Mouse (Mus musculus): Measurements from ENCODE around the gene Psmb11. TPM values are rescaled to one million over a fixed set of nuclear protein-coding genes. Genes with fewer than 3 reads are reported as not detected.

Gene Psmb11
- polyA plus RNA-seq, 1 experiment from 2014 or later: not detected

DNA sequence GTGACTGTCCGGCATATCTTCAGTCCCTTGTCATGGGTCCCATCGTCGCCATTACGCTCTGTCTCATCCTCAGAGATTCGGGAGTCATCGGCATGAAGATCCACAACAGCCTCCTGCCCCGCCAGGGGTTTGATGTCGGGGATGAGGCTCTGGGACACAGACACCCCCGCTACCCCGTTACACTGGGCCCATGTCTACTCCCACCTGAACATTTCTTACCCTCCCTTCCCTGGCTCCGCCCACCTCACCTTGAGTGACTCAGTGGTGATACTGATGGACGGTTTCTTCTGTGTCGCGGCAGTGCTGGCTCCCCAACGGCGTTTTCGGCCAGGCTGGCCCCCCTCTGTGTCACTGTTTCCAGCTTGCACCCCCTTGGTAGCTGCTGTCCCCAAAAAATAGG, 25.2 kb downstream of the Psmb11 start:
- no peak overlapping the region for H3K4me3 ChIP-seq (replicated peaks)
- H3K27me3 ChIP-seq (replicated peaks): no peaks in the 10 kb centered on the region
- no peak overlapping the region for H3K4me2 ChIP-seq (replicated peaks)
- H3K36me3 ChIP-seq: peaks cover 79% of the 10 kb centered on the region
- no peak overlapping the region for H3K9ac ChIP-seq
- no peaks in the 10 kb centered on the region for H3K9me3 ChIP-seq
- H3K27ac ChIP-seq: no peak overlapping the region
- peaks cover 8% of the 10 kb centered on the region; the same call in 1 of the 2 replicates for H3K4me1 ChIP-seq (replicated peaks)
- ATAC-seq: no peak
- 91% methylated on average over 17 of the region's 17 CpGs for WGBS

DNA sequence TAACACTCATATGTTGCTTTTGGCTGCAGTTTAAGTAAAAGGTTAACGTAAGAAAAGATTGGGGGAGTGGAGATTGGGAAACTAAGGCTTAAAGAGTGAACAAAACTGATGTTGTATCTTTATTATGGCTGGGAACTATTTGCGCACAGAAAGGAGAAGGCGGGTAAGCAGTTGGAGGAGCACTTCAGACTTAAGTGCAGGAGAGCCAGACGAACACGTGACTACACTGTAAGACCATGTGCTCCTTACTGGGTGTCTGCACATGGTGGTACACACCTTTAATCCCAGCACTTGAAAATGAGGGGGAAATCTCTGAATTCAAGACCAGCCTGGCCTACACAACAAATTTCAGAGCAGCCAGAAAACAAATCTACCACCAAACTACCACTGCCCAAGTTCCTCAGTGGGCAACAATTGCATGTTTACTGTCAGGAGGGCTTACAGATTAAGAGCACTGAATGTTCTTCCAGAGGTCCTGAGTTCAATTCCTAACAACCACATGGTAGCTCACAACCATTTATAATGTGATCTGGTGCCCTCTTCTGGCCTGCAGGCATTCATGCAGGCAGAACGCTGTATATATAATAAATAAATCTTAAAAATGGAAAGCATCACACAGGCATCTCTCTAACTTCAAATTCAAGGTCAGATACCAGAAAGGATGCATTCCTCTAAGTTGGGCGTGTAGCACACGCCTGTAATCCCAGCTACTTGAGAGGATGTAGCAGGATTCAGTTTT, 25.8 kb downstream of the Psmb11 start:
- Histone ChIP-seq H3K4me2 (replicated peaks) (no peak overlapping the region), H3K4me3 (replicated peaks) (no peak overlapping the region), H3K4me1 (replicated peaks) (peaks cover 10% of the 10 kb centered on the region), H3K36me3 (peaks cover 82% of the 10 kb centered on the region), H3K9ac (no peak overlapping the region), H3K27me3 (replicated peaks) (no peaks in the 10 kb centered on the region), H3K27ac (no peak overlapping the region), H3K9me3 (no peaks in the 10 kb centered on the region)
- 89% methylated on average over 8 of the region's 8 CpGs for WGBS
- no peak for ATAC-seq

DNA sequence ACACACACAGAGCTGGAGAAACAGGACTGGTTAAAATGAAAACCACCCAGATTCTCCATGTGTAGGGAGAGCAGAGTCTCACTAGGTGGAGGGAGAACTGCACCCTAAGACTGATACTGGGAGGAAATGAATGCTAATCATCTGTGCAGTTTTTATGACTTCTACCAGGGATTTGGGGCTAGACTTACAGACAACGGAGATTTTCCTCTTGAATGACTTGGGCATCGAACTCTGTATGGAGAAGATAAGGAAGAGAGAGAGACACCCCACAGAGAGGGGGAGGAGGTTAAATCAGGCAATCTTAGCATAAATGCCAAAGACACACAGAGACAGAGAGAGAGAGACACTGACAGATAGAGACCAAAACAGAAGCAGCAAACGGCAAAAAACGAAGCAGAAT, 26.7 kb downstream of the Psmb11 start:
- H3K27me3 ChIP-seq (replicated peaks): no peaks in the 10 kb centered on the region
- no peaks in the 10 kb centered on the region for H3K9me3 ChIP-seq
- H3K27ac ChIP-seq: no peak overlapping the region
- no peak overlapping the region for H3K4me3 ChIP-seq (replicated peaks)
- no peak overlapping the region for H3K4me2 ChIP-seq (replicated peaks)
- 78% methylated on average over 4 of the region's 4 CpGs for WGBS
- ATAC-seq: no peak
- peaks cover 75% of the 10 kb centered on the region for H3K36me3 ChIP-seq
- peaks cover 16% of the 10 kb centered on the region for H3K4me1 ChIP-seq (replicated peaks)
- no peak overlapping the region for H3K9ac ChIP-seq

DNA sequence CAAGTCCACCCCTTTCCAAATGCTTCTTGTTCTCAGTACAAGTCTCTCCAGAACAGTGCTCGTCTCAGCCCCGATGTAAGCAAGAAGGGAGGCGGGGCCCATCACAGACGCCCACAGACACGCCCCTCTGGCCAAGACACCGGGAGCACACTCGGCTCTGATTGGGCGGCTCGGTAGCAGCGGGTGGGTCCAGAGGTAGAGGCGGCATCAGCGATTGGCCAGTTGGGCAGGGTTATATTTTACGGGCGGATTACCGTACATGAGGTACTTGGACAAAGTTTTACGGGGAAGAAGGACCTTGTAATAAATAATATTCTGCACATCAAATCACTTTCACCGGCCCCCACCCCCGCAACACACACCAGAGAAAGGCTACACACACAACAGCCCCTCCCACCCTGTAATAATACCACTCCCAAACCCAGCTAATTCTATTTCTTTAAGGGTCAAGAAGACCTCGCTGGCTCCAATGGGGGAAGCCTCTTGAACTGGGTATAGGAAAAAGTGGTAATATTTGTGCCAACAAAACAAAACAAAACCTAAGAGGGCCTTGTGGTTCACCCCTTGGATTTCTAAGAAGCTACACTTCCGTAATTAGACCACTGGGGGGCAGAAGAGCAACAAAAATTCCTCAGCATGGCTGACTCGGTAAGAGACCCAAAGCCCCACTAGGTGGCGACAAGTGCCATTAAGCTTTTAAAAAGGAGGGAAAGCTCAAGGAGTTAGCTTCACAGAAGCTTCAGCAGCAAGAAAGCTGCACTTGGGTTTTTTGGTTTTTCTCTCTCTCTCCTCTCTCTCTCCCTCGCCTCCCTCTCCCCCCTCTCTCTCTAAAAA, 29.6 kb downstream of the Psmb11 start:
- H3K27ac ChIP-seq: peak overlapping the region; percentile 40; the same call in 1 of the 2 replicates
- peaks cover 49% of the 10 kb centered on the region for H3K36me3 ChIP-seq
- no peak overlapping the region for H3K4me3 ChIP-seq (replicated peaks)
- 0 out of 2 replicates have a peak overlapping the region, but pooled peaks have one; percentile 7 for H3K4me2 ChIP-seq (replicated peaks)
- no peaks in the 10 kb centered on the region for H3K27me3 ChIP-seq (replicated peaks)
- peaks cover 24% of the 10 kb centered on the region for H3K4me1 ChIP-seq (replicated peaks)
- H3K9me3 ChIP-seq: no peaks in the 10 kb centered on the region
- ATAC-seq: peak; percentile 46
- WGBS: 61% methylated on average over 23 of the region's 23 CpGs
- no peak overlapping the region for H3K9ac ChIP-seq

DNA sequence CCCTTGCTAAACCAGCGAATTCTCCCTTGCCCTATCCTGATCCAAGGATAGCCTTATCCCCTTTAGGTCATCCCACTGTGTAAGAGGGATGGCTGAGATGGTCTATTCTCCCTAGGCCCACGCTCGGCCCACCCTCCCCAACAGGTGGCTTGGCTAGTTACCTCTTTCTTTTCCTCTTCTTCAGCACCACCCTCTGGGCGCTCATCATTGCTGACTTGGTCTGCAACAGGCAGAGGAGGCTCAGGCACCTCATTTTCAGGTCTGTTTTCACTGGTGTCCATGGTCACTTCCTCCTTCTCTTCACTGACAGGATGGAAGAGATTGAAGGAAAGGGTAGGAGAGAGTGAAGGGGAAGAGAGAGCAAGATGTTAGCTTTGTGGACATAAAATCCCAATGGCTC, 30.3 kb downstream of the Psmb11 start:
- H3K4me3 ChIP-seq (replicated peaks): no peak overlapping the region
- H3K4me1 ChIP-seq (replicated peaks): peaks cover 24% of the 10 kb centered on the region
- ATAC-seq: no peak
- WGBS: 75% methylated on average over 4 of the region's 4 CpGs
- H3K9ac ChIP-seq: no peak overlapping the region
- H3K27me3 ChIP-seq (replicated peaks): no peaks in the 10 kb centered on the region
- H3K9me3 ChIP-seq: no peaks in the 10 kb centered on the region
- H3K4me2 ChIP-seq (replicated peaks): 0 out of 2 replicates have a peak overlapping the region, but pooled peaks have one; percentile 7
- peaks cover 50% of the 10 kb centered on the region for H3K36me3 ChIP-seq
- peak overlapping the region; percentile 40; the same call in 1 of the 2 replicates for H3K27ac ChIP-seq

DNA sequence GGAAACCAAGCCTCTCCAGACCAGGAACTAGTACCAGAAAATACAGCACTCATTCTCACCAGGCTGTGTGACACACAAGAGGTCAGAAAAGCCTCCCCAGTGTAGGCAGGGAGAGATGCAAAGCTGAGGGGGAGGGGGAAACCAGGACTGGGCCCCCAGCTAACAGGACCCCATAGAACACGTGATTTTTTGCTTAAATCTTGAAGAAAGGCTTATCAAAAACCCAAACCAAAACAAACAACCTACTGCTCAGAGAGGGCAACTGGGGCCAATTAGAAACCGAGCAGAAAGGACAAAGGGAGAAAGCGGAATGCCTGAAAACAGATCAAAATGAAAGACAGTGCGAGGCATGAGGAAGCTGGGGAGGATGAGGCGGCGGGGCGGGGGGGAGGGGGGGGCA, 31.6 kb downstream of the Psmb11 start:
- Histone ChIP-seq H3K4me2 (replicated peaks) (peak overlapping the region; percentile 62), H3K27ac (peak overlapping the region; percentile 77; the same call in 1 of the 2 replicates), H3K9ac (peak overlapping the region; percentile 65), H3K36me3 (peaks cover 48% of the 10 kb centered on the region), H3K9me3 (no peaks in the 10 kb centered on the region), H3K4me3 (replicated peaks) (peak overlapping the region; percentile 66), H3K4me1 (replicated peaks) (peaks cover 24% of the 10 kb centered on the region), H3K27me3 (replicated peaks) (no peaks in the 10 kb centered on the region)
- no peak for ATAC-seq
- WGBS: 2% methylated on average over 7 of the region's 7 CpGs

DNA sequence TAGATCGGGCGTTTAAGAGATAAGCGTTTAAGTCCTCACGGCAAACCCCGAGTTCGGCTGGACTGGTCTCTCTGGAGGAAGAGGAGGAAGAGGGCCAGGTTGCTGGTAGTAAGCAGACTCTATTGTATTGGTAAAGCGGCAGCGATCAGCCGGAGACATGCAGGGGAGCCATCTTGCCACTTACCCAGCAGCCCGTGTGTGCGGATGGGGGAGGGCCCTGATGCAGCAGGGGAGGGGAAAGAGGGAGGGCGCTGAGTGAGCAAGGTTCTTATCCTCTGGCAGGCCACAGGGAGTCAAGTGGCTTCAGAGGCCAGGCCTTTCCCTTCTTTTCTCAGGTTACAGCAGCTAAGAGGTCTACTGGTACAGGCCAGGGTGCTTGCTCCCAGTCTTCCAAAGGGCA, 32.3 kb downstream of the Psmb11 start:
- Histone ChIP-seq H3K27ac (peak overlapping the region; percentile 77), H3K4me3 (replicated peaks) (peak overlapping the region; percentile 66), H3K4me1 (replicated peaks) (peaks cover 24% of the 10 kb centered on the region), H3K9ac (peak overlapping the region; percentile 65), H3K36me3 (peaks cover 45% of the 10 kb centered on the region), H3K27me3 (replicated peaks) (no peaks in the 10 kb centered on the region), H3K9me3 (no peaks in the 10 kb centered on the region), H3K4me2 (replicated peaks) (peak overlapping the region; percentile 62)
- under 1% methylated on average over 12 of the region's 12 CpGs for WGBS
- ATAC-seq: peak; percentile 91

DNA sequence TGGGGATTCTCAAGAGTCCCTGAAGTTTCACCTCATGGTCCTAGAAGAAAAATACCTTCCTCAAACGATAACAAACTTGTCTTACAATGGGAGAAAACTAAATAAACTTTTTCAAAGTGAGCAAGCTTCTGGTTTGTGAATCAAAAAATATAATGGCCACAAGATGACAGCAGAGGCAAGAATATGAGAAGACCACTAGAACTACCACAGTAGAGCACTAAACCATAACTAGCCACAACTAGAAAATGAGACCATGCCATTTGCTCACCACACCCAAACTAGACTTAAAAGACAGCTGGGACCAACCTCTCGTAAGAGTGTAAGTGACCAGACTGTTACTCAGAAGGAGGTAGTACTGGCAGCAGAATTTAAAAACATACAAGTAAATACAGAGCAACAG, 38.8 kb downstream of the Psmb11 start:
- H3K9me3 ChIP-seq: no peaks in the 10 kb centered on the region
- H3K36me3 ChIP-seq: peaks cover 62% of the 10 kb centered on the region
- ATAC-seq: no peak
- no peak overlapping the region for H3K4me2 ChIP-seq (replicated peaks)
- H3K27me3 ChIP-seq (replicated peaks): no peaks in the 10 kb centered on the region
- 88% methylated on average over 2 of the region's 2 CpGs for WGBS
- H3K9ac ChIP-seq: no peak overlapping the region
- no peaks in the 10 kb centered on the region for H3K4me1 ChIP-seq (replicated peaks)
- no peak overlapping the region for H3K4me3 ChIP-seq (replicated peaks)
- no peak overlapping the region for H3K27ac ChIP-seq

DNA sequence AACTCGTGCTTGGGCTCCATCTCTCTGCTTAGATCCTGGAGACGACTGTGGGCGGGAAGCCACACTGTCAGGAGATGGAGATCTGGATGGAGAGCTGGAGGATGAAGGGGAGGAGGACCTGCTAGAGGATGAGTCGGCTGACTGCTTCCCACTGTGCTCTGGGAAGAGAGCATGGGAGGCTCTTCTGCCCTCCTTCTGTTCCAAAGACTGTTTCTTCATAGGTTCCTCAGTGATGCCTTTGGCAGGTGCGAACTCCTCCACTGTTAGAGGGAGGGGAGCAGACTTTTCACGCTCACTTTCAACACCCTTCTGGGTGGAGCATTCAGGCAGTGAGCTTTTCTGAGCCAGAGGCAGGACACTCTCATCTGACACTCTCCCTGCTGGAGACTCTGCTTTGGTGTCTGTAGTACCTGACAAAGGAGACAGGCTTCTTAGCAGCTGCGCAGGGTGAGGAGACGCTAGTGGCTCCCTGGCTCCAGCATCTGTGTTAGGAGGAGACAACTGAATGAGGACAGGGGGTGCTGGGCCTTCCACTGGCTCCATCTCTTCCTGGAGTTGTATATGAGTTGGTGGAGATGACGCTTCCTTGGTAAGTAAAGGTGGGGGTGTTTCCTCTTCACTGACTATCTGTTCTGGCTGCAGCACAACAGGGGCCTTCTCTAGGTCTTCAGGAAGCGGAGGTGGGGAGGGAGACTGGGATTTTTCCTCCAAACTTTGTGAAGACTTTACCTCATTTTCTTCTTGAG, 43.4 kb downstream of the Psmb11 start:
- no peaks in the 10 kb centered on the region for H3K4me1 ChIP-seq (replicated peaks)
- H3K9me3 ChIP-seq: no peaks in the 10 kb centered on the region
- no peak overlapping the region for H3K9ac ChIP-seq
- 91% methylated on average over 10 of the region's 10 CpGs for WGBS
- H3K27me3 ChIP-seq (replicated peaks): no peaks in the 10 kb centered on the region
- H3K4me2 ChIP-seq (replicated peaks): no peak overlapping the region
- peaks cover 57% of the 10 kb centered on the region for H3K36me3 ChIP-seq
- H3K27ac ChIP-seq: no peak overlapping the region
- H3K4me3 ChIP-seq (replicated peaks): no peak overlapping the region
- ATAC-seq: no peak

DNA sequence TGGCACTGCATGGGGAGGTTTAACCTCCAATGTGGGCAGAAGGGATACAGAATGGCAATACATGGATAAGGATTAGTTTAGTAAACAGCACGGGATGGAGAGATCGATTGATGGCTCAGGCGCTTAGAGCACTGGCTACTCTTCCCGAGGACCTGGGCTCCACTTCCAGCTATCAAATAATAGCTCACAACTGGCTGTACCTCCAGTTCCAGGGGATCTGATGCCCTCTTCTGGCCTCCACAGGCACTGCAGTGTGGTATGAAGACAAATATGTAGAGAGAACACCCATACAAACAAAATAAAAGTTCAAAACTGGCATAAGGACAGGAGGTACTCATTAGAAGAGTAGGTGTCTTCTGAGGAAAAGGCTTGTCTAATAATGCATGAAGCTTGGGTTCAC, 48.1 kb downstream of the Psmb11 start:
- H3K27me3 ChIP-seq (replicated peaks): no peaks in the 10 kb centered on the region
- no peak overlapping the region for H3K4me2 ChIP-seq (replicated peaks)
- H3K4me1 ChIP-seq (replicated peaks): no peaks in the 10 kb centered on the region
- H3K27ac ChIP-seq: no peak overlapping the region
- no peaks in the 10 kb centered on the region for H3K9me3 ChIP-seq
- H3K4me3 ChIP-seq (replicated peaks): no peak overlapping the region
- H3K36me3 ChIP-seq: peaks cover 30% of the 10 kb centered on the region
- ATAC-seq: no peak
- no peak overlapping the region for H3K9ac ChIP-seq
- 75% methylated on average over 4 of the region's 4 CpGs for WGBS

DNA sequence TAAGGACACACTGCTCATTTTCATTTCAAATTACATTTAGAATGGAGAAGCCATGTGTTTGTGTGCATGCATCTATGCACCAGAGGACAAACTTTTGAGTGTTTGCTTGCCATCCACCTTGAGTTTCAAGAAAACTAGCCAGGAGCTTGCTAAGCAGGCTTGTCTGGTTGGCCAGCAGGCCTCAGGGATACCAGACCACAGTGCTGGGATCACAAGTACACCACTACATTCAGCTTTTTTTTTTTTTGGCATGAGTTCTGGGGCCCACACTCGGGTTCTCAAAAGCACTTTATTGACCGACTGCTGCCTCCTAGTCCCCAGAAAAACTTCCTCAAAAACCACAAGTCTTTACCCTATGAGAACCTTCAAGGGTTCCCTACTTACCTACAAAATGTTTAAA, 53.1 kb downstream of the Psmb11 start:
- Histone ChIP-seq H3K4me3 (replicated peaks) (no peak overlapping the region), H3K9me3 (no peaks in the 10 kb centered on the region), H3K4me1 (replicated peaks) (no peaks in the 10 kb centered on the region), H3K36me3 (peaks cover 26% of the 10 kb centered on the region), H3K27me3 (replicated peaks) (no peaks in the 10 kb centered on the region), H3K9ac (no peak overlapping the region), H3K4me2 (replicated peaks) (no peak overlapping the region), H3K27ac (no peak overlapping the region)
- WGBS: 69% methylated on average over 2 of the region's 2 CpGs
- ATAC-seq: no peak

DNA sequence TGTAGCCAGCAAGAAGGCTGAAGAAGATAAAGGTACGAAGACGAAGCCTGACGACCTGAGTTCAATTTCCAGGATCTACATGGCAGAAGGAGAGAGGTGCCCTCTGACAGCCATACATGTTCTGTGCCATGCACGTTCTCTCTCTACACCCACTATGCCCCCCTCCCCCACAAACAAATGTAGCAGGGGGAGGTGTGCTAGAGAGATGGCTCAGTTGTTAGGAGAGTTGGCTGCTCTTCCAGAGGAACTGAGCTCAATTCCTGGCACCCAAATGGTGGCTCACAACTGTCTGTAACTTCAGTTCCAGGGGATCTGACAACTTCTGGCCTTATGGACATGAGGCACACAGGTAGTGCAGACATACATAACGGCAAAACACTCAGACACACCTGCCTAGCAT, 55.1 kb downstream of the Psmb11 start:
- no peak for ATAC-seq

More for the DNA sequence above, 55.1 kb downstream of the Psmb11 start:
- Histone ChIP-seq H3K4me3 (replicated peaks) (no peak overlapping the region), H3K9ac (no peak overlapping the region), H3K27me3 (replicated peaks) (no peaks in the 10 kb centered on the region), H3K27ac (no peak overlapping the region), H3K9me3 (no peaks in the 10 kb centered on the region), H3K4me2 (replicated peaks) (no peak overlapping the region), H3K4me1 (replicated peaks) (no peaks in the 10 kb centered on the region), H3K36me3 (peaks cover 26% of the 10 kb centered on the region)
- WGBS: 85% methylated on average over 5 of the region's 5 CpGs
